Mouse (Mus musculus) E14TG2a.4 (cell line): Measurements from ENCODE around the gene Tmem59l.

Experiments
- H3K27me3 ChIP-seq: 2 replicates; pipeline ENCODE4 v1.6.1; 2014; ENCODE audit warnings: low read length, control low read depth; ENCODE audit not compliant: insufficient read depth
- H3K36me3 ChIP-seq: 2 replicates; pipeline ENCODE4 v1.6.1; 2014; ENCODE audit warnings: low read length, control low read depth; ENCODE audit not compliant: insufficient read depth
- H3K4me1 ChIP-seq: replicated peaks from 2 replicates; pipeline ENCODE4 v1.6.1; 2014; ENCODE audit warnings: low read depth, low read length, control low read depth
- H3K4me3 ChIP-seq: replicated peaks from 2 replicates; pipeline ENCODE4 v1.5.1; 2014; ENCODE audit warnings: mild to moderate bottlenecking, low read length
- H3K9me3 ChIP-seq: 2 replicates; pipeline ENCODE4 v1.6.1; 2014; ENCODE audit warnings: low read length, control low read depth
- CTCF ChIP-seq: conservative IDR thresholded peaks from 2 replicates; pipeline ENCODE4 v1.5.1; 2014; ENCODE audit warnings: low read length
- NANOG ChIP-seq: IDR thresholded peaks from 2 replicates; pipeline ENCODE4 v1.6.1; 2014; ENCODE audit warnings: borderline replicate concordance, low read length, mixed read lengths
- POU5F1 ChIP-seq: IDR thresholded peaks from 2 replicates; pipeline ENCODE4 v1.6.1; 2014; ENCODE audit warnings: low read length, borderline replicate concordance

Gene Tmem59l

GRCm38 (mm10) chr8:70493692-70494415 lies 6.7 kb upstream of the Tmem59l start:
- peaks cover 72% of the 10 kb centered on the region for H3K4me1 ChIP-seq
- TF ChIP-seq POU5F1, result no peak
- no peak for TF ChIP-seq NANOG
- TF ChIP-seq CTCF, result no peak
- H3K36me3 ChIP-seq, result no peaks in the 10 kb centered on the region
- peak overlapping the region; percentile 70 for H3K4me3 ChIP-seq
- peaks cover 99% of the 10 kb centered on the region for H3K27me3 ChIP-seq
- H3K9me3 ChIP-seq, result no peaks in the 10 kb centered on the region

GRCm38 (mm10) chr8:70492664-70493640 lies 5.8 kb upstream of the Tmem59l start, which contains the start of gene Crlf1:
TSS of gene Crlf1 (plus strand) at chr8:70493158.
- Histone ChIP-seq H3K36me3 (no peaks in the 10 kb centered on the region), H3K4me3 (peak within 1 kb of the TSS; percentile 70), H3K4me1 (peaks cover 72% of the 10 kb centered on the region), H3K9me3 (no peaks in the 10 kb centered on the region), H3K27me3 (peaks cover 99% of the 10 kb centered on the region)
- TF ChIP-seq NANOG (no peak), POU5F1 (no peak), CTCF (no peak)

DNA sequence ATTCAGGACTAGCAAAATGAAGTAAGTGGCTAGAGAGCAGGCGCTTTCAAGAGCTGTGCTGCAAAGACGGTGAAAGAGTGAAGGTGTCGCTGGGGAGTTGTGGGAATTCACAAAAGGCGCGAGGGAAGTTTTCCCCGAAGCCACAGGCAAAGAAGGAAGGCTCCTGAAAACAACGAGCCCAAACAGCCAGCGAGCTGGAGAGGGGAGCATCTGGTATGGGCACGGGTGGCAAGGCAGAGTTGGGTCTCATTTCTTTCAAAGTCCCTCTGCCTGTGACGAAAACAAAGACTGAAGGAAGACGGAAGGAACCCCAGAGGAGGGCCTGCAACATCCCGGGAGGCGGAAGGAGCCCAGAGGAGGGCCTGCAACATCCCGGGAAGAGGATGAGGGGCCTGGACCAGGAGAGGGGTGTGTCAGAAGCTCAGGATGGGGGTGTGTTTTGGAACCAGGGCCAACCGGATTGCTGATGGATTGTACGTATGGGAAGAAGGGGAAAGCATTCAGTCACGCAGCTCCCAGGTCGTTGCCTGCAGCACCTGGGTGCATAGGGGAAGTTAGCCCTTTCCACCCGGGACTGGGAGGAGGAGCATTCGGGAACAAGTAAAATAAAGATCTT lies 3.8 kb upstream of the Tmem59l start:
- peaks cover 89% of the 10 kb centered on the region for H3K4me1 ChIP-seq
- no peaks in the 10 kb centered on the region for H3K9me3 ChIP-seq
- H3K36me3 ChIP-seq, result no peaks in the 10 kb centered on the region
- H3K4me3 ChIP-seq, result peak overlapping the region; percentile 70
- H3K27me3 ChIP-seq, result peaks cover 99% of the 10 kb centered on the region
- no peak for TF ChIP-seq CTCF
- no peak for TF ChIP-seq NANOG
- no peak for TF ChIP-seq POU5F1

- no peaks in the 10 kb centered on the region for H3K36me3 ChIP-seq
- H3K4me1 ChIP-seq, result peaks cover 88% of the 10 kb centered on the region
- TF ChIP-seq POU5F1, result no peak
- no peak for TF ChIP-seq NANOG
- no peak for TF ChIP-seq CTCF
- peak overlapping the region; percentile 64 for H3K4me3 ChIP-seq
- peaks cover 99% of the 10 kb centered on the region for H3K27me3 ChIP-seq
- no peaks in the 10 kb centered on the region for H3K9me3 ChIP-seq
Observed at GRCm38 (mm10) chr8:70490061-70490879, 3.1 kb upstream of the Tmem59l start.

DNA sequence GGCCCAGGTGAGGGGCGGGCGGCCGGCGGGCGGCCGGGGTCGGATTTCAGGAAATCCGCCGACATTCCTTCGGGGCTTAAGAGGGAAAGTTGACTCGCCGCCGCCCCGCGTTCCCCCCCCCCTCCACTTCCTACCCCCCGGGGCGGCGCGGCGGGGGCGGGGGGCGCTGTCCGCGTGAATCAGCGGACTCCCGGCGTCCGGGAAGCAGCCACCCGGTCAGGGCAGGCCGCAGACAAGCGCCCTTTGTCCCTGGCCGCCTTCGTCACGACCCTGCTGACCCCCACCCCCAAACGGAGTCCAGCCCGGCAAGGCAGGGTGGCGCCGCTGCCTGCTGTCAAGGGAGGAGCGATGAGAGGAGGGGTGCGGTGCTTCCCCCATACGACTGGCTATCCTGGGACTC lies 2.4 kb upstream of the Tmem59l start:
- peak overlapping the region; percentile 64 for H3K4me3 ChIP-seq
- no peak for TF ChIP-seq NANOG
- TF ChIP-seq CTCF, result no peak
- TF ChIP-seq POU5F1, result no peak
- peaks cover 99% of the 10 kb centered on the region for H3K27me3 ChIP-seq
- H3K36me3 ChIP-seq, result no peaks in the 10 kb centered on the region
- H3K4me1 ChIP-seq, result peaks cover 81% of the 10 kb centered on the region
- no peaks in the 10 kb centered on the region for H3K9me3 ChIP-seq

- Histone ChIP-seq H3K36me3 (no peaks in the 10 kb centered on the region), H3K27me3 (peaks cover 99% of the 10 kb centered on the region), H3K9me3 (no peaks in the 10 kb centered on the region), H3K4me1 (peaks cover 75% of the 10 kb centered on the region), H3K4me3 (peak overlapping the region; percentile 64)
- TF ChIP-seq POU5F1, result no peak
- TF ChIP-seq CTCF, result no peak
- no peak for TF ChIP-seq NANOG
Observed at GRCm38 (mm10) chr8:70488931-70489470, 1.8 kb upstream of the Tmem59l start.

DNA sequence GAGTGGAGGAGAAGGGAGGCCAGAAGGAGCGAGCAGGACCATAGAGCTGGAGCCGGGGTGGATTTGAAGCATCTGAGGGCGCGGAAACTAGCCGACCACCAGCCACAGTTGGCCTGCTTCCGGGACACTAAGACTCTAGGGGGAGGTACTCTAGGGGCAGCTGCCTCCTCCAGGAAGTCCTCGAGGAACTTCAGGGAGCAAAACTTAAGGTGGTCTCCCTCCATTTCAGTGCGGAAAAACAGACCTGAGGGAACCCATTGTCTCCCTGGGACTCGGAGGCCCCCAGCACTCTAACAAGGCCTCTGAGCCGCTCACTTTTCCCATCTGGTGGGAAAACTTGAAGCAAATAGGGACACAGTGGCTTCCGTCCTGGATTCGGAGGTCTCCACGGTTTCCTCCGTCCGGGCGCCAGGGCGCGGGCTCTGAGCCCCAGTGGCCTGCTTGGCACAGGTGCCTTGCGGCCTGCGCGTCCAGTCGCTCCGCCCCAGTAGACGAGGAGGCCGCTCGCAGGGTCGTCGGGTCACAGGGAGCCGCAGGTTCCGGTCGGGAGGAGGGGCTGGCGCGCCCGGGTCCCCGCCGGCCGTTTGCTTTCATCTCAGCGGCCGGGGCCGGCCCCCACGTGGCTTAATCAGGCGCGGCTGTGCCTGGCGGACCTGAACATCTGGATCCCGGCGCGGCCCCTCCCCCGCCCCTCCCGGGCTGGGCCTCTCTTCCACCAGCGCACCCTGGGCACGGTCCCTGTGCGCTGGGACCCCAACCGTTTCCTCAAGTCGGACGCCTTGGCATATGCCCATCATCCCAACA lies 1.0 kb upstream of the Tmem59l start:
- Histone ChIP-seq H3K4me3 (peak overlapping the region; percentile 64), H3K27me3 (peaks cover 97% of the 10 kb centered on the region), H3K4me1 (peaks cover 71% of the 10 kb centered on the region), H3K36me3 (no peaks in the 10 kb centered on the region), H3K9me3 (no peaks in the 10 kb centered on the region)
- TF ChIP-seq CTCF, result no peak
- no peak for TF ChIP-seq POU5F1
- no peak for TF ChIP-seq NANOG
